Mouse (Mus musculus) adipocyte (in vitro differentiated cells): ENCODE measurements around the gene Mboat1.

Source experiments
- DNase-seq: peaks from one replicate; pipeline ENCODE4 v3.0.0-alpha.2; 2016; ENCODE audit warnings: low spot score

Mboat1 gene

DNA sequence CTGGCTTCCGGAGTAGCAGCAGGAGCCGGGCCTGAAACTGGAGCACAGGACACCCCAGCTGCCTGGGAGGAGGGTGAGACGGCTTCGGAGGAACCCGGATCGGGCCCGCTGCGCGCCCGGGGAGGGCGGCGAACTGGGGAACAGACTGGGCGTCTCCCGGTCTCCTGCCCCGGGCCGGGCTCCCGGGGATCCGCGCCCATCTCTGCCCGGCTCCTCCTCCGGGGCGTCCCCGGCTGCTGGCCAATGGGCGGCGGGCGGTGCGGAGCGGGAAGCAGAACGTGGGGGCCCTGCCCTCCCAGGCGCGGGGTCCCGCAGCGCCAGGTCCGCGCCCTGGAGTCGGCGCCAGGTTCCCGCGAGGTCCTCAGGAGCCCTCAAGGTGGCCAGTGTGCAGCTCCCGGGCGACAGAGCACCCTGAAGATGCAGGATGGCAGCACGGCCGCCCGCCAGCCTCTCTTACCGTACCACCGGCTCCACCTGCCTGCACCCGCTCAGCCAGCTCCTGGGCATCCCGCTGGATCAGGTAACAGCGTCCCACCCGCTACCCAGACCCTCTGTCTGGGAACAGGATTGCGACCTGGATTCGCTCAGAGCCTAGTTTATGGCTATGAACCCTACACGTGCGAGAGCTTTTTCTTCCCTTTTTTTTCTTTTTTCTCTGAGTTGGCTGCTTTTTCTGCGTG, at the start of gene Mboat1:
Mboat1 (plus strand) TSS at position 247 of the 680 bp plus-strand sequence.
- no peak for DNase-seq

- peak; percentile 7 for DNase-seq
Measured at GRCm38 (mm10) chr13:30093086-30093485, 43.2 kb upstream of the Mboat1 start.

- DNase-seq = peak; percentile 6
Measured at GRCm38 (mm10) chr13:30095851-30096250, 40.4 kb upstream of the Mboat1 start.

DNA sequence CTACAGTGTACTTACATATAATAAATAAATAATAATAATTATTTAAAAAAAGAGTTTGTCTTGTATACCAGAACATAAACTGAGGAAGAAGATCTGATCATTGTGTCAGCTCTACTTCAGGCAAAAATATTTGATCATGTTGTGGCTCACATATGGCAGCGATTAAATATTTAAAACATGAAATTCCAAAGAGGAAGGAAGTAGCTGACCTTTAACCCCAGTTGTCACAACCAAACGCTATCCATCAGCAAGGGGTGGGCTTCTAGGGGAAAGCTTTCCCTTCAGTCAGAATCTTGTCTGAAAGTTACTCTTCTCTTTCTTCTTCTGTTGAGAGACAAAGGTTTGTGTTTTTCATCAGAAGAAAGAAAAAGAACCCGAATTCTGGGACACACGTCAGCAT, 39.8 kb upstream of the Mboat1 start:
- DNase-seq = no peak

GRCm38 (mm10) chr13:30109001-30109600, 27.2 kb upstream of the Mboat1 start:
- no peak for DNase-seq

DNA sequence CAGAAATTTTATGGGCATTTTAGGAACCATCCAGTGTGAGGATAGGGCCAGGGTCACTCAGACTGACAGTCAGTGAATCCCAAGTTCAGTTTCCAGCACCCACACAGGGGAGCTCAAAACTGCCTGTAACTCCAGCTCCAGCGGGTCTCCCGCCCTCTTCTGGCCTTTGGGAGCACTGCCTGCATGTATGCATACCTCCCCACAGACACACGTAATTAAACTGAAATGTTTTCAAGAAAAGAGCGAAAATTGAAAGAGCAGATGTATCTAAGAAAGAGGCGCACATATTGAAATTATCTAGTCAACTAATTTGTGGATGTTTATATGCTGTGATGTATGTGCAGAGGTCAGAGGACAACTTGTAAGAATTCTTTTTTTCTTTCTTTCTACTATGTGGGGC, 20.5 kb upstream of the Mboat1 start:
- no peak for DNase-seq

DNA sequence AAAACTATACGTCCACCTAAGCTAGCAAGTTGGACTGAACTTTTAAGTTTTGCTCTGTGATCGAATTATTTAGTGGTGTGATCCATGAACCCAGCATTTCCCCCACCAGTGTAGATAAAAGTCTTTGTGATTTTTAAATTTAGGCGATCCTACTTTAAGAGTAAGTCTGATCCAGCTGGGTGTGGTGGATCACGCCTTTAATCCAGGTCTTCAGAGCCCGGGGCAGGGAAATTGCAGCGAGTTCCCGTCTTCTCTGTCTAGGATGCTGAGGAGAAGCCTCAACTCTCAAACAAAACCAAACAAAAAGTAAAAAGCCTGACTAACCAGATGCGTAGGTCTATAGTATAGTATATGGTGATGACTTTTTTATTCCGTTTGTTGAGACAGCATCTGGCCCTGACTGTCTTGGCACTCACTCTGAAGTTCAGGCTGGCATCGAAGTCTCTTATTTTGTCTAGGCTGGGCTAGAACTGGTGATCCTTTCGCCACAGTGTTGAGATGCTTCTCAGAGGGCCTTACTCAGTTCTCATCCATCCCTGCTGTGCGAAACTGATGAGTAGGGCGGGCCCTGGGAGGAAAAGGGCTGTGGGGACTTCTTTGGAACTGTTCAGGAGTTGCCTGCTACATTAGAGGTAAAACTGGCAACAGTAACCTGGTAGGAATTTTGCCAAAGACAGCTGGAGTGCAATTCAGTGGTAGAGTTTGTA, 787 bp downstream of the Mboat1 start:
- DNase-seq = no peak

- DNase-seq = no peak
Measured at GRCm38 (mm10) chr13:30137951-30138350, 1.7 kb downstream of the Mboat1 start.

GRCm38 (mm10) chr13:30140149-30140548, 3.9 kb downstream of the Mboat1 start:
- DNase-seq = no peak

GRCm38 (mm10) chr13:30140646-30141045, 4.4 kb downstream of the Mboat1 start:
- DNase-seq = no peak

GRCm38 (mm10) chr13:30141996-30142395, 5.7 kb downstream of the Mboat1 start:
- DNase-seq = no peak

DNA sequence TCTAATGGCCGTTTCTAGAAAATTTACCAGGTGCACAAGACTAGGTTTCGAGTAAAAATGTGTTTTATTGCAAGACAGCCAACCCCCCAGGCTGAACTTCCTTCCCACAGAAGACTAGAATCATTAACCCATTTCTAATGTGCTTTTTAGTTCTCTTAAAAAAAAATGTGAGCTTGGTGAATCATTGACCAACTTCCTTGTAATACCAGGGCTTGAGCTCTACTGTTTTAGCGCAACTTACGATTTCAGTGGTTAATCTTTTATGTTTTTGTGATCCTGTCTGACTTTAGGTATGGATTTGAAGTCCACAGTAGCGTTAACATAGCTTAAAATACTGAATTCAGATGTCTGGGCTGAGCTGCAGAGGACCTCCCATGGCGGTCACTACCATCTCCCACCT, 10.2 kb downstream of the Mboat1 start:
- DNase-seq = no peak

DNA sequence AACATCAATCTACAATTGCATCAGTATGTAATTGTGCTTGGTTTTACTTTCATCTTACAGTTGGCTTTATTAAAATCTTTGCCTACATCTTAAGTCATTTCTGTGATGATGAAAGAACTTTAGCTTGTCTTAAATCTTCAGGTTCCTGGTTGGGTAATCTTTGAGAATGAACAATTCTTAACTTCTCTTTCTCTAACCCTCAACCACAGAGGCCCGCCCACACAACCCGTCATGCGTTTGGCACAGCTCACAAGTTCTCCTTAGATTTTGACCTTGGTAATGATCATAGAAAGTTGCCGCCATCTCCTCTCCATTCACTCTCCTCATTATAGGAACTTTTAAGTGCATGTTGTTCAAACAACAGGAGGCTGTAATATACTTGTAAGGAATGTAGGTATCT, 18.0 kb downstream of the Mboat1 start:
- DNase-seq = no peak

GRCm38 (mm10) chr13:30159626-30160025, 23.3 kb downstream of the Mboat1 start:
- DNase-seq = no peak

GRCm38 (mm10) chr13:30163521-30163920, 27.2 kb downstream of the Mboat1 start:
- no peak for DNase-seq

DNA sequence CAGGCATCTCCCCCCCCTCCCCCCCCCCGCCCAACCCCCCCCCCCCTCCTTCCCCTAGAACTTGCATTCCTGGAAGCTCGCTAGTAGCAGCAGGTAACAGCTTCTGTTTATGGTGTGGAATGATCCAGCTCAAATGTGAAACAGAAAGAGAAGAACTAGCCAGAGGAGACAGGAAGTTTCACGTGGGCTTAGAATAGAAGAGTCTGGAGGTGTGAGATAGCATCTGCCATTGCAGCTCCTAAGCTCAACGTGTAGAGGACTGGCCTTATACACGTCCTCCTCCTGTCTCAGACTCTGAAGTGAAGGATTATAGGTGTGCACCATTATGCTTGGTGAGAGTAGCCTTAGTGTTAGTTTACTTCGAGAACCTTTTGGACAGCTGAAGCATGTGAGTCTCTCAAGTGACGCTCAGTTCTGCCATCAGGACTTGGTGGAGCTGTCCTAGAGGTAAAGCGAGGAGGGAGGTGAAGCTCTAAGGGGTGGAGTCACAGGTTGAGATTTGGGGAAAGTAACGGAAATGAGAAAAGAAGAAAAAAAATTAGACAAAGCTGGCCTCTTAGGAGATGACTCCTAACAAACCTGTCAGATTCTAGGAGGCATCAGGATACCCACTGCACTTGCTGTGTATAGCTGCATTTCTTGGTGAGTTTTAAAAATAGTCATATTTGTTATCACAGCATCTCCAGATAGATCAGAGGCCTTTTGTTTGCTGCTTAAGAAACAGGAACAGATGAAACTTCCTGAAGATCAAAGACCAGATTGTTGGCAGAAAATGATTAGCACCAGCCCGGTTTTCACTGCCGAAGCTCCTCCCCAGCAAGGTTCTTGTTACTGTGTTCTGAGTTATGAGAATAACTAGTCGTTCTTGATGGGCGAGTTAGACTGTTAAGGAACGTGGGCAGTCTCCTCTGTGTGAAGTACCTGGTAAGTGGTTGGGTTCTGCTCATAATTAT, 30.1 kb downstream of the Mboat1 start:
- no peak for DNase-seq

DNA sequence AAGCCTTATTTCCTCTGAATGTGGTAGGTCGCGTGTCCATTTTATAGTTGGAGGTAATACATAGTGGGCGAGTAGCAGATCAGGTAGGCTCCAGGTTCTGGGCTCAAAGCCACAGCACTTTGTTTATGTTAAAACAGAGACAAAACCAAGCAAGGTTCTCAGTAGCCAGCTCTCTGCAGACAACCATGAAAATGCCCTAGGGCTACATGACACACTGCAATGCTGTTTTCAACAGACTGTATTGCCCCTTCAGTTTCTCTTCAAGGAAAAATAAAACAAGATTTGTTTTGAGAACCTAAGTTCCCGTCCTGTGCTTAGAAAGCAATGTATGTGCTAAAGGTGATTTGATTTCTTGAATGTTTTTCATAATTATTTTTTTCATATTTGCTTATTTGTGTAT, 31.2 kb downstream of the Mboat1 start:
- no peak for DNase-seq

- no peak for DNase-seq
Measured at GRCm38 (mm10) chr13:30168803-30169202, 32.5 kb downstream of the Mboat1 start.

DNA sequence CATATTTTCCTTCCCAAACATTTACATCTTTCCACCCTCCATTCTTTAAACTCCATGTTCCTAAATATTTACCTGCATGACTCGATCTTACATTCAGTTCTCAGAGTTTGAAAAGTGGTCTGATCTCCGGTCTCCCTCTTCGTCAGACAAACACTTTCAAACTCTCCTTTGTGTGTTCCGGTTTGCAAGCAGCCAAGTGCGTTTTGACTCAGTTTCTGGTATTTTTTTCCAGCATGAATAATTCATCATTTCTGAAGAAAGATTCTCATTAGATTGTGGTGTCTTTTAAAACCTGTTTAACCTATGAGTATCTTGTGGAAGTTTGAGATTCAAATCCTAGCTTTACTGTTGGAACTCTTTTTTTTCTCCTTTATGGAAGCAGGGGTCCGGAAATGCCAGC, 33.8 kb downstream of the Mboat1 start:
- no peak for DNase-seq

- DNase-seq = no peak
Measured at GRCm38 (mm10) chr13:30174586-30174985, 38.3 kb downstream of the Mboat1 start.

DNA sequence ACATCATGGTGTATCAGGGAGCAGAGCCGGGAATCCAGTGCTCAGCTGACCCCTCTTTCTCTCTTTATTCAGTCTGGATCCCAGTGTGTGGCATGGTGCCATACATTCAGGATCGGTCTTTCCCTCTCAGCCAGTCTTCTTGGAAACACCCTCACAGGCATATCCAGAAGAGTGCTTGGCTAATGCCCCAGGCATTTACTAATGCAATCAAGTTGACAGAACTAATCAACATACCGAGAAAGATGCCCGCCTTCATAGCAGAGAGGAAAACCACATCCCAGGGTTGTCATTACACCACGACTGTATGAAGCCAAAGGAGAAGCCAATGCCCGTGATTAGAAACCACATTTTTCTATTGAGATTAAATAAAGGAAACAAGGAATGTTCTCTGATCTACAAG, 41.1 kb downstream of the Mboat1 start:
- DNase-seq = no peak

- DNase-seq = no peak
Measured at GRCm38 (mm10) chr13:30185549-30185948, 49.3 kb downstream of the Mboat1 start.
